Mouse (Mus musculus) brain, embryonic 14.5 days (tissue): ENCODE results near the gene Vars.

Experiments
- CTCF ChIP-seq: fragments of 200-500 bp; IDR thresholded peaks from 2 replicates; pipeline ENCODE4 v1.5.1; 2012; ENCODE audit warnings: inconsistent platforms, mild to moderate bottlenecking, moderate library complexity, borderline replicate concordance; ENCODE audit not compliant: insufficient read depth, insufficient read length; ENCODE audit errors: extremely low read depth
- POLR2A ChIP-seq: fragments of 200-500 bp; IDR thresholded peaks from 2 replicates; pipeline ENCODE4 v1.6.1; 2012; ENCODE audit warnings: mild to moderate bottlenecking, inconsistent platforms, borderline replicate concordance; ENCODE audit not compliant: poor library complexity, insufficient read depth, insufficient read length, severe bottlenecking; ENCODE audit errors: extremely low read depth

- no peak for TF ChIP-seq CTCF
- TF ChIP-seq POLR2A, result no peak
Measured at GRCm38 (mm10) chr17:34982328-34982727, 18.5 kb upstream of the Vars start.
